Mouse (Mus musculus) erythroblast, embryonic 14.5 days (primary cell): ENCODE measurements around the gene Zfp853.

Source experiments
- GATA1 ChIP-seq: IDR thresholded peaks from 2 replicates; pipeline ENCODE4 v1.6.1; 2012; ENCODE audit warnings: low read length, inconsistent platforms, mixed read lengths
- TAL1 ChIP-seq: IDR thresholded peaks from 3 replicates; pipeline ENCODE4 v1.6.1; 2012; ENCODE audit warnings: low read length, inconsistent platforms, mixed read lengths

DNA sequence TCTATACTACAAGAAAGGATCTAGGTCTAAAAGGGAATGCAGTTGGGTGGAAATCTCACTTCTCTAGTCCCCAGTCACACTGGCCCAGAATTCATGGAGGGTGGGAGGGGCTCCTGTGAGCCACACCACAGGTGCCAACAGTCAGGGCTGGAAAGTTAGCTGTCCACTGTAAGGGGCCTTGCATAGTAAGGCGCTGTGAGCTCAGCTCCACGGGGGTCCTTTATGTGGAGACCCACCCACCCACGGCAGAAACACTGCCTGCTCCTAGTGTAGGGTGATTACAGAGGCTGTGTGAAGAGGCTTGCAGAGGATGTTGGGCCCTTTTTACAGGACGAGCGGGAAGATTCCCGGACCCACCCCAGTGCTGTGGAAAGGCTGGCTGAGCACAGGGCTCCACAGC is 41.4 kb downstream of the Zfp853 start:
- no peak for TF ChIP-seq GATA1
- TF ChIP-seq TAL1: no peak
